Comparison of ENCODE assay signal across 22 mouse cellular contexts in the genomic region with DNA sequence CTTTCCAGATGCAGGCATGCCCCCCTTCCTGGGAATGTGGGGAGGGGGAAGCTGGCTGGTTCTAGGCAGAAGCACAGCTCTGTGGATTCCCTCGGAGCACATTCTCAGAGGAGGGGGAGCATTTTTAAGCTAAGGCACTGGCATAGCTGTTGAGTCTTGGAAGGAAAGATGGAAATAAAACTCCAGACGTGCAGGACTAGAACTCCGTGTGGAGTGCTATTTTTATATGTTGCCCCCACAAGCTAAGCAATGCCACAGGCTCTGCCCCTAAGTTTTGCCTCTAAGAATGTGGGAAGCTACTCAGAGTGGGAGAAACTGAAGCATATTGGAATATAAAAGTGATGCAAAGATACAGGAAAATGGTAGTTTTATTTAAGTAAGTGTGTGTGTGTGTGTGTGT.
DNase-seq lines count a peak whose midpoint lies in the region; ATAC-seq and TF ChIP-seq lines count a peak whose summit lies in the region.
"Had no signal": no experiment of that assay in that cellular context is flagged by ENCODE, and none has a peak within 500 bp of the region (broad histone marks: within the 10 kb centered on the region; RNA-seq: fewer than 3 reads in every experiment).

No protein-coding gene starts in this region.

- peak; percentile 50 for ATAC-seq in frontal cortex, adult (ENCODE audit: low TSS enrichment)
- ATAC-seq: forebrain, embryonic 14.5 days; forebrain, embryonic 16.5 days had no signal

- no peak for DNase-seq in frontal cortex, postnatal 25 days (ENCODE audit: low spot score in 2 of 2)
- DNase-seq in left cerebral cortex, adult 2 months (ENCODE audit: extremely low spot score in 1 of 2, low spot score in 2 of 2), result no peak
- no peak for DNase-seq in left cerebral cortex, adult 18-20 months (ENCODE audit: low spot score in 2 of 2)
- DNase-seq in telencephalon, adult 2 months (ENCODE audit: low read depth, low spot score), result peak; percentile 41
- no peak for DNase-seq in B cell, adult 2 months
- DNase-seq: adrenal gland, adult 2 months; adrenal gland, postnatal 10 days; adrenal gland, postnatal 25 days; cerebellum, adult 11-12 months; cerebellum, adult 2 months; cerebellum, adult 9-10 months; cerebellum, postnatal 10 days; cerebellum, postnatal 25 days; embryo, embryonic 11 days had no signal

- peak overlapping the region; percentile 10; the same call in 1 of the 2 replicates for H3K27ac ChIP-seq in left cerebral cortex, adult 2 months
- H3K27ac ChIP-seq: embryonic facial prominence, embryonic 13.5 days; embryonic facial prominence, embryonic 15.5 days; forebrain, embryonic 10.5 days; forebrain, embryonic 12.5 days had no signal

- no peak for TF ChIP-seq CTCF in left cerebral cortex, adult 2 months (IDR thresholded peaks at IDR 0.05)

- H3K4me3 ChIP-seq in left cerebral cortex, adult 2 months, result no peak overlapping the region
- H3K4me3 ChIP-seq: embryonic facial prominence, embryonic 13.5 days; embryonic facial prominence, embryonic 15.5 days; erythroblast, embryonic 14.5 days; forebrain, embryonic 10.5 days; forebrain, embryonic 12.5 days had no signal

- intact Hi-C loops in left cerebral cortex, adult 2 months (cut with DNase I), result no loop called here
